Mouse (Mus musculus): Measurements from ENCODE around the gene Gpc5. TPM values are rescaled to one million over a fixed set of nuclear protein-coding genes. Genes with fewer than 3 reads are reported as not detected.

Gene Gpc5
- polyA plus RNA-seq, 1 experiment = not detected

DNA sequence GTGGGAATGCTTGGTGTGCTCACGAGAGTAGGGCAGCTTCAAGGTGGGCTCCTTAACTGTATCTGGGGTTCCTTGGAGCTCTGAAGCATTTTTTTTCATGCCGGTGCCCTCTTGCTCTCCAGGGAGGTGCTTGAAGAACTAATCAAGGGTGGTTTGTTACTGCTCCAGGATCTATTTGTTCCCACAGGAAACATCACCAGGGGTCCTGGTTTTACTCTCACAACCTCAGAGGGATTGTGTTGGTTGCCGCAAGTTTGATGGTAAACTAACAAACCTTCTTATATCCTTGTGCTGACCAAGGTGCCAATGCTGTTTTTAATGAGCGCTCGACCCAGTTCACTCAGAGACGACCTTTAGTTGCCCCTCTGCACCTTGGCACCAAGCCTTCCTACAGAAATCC is 937 bp downstream of the Gpc5 start:
- peaks cover 8% of the 10 kb centered on the region for H3K4me1 ChIP-seq (ENCODE audit: control insufficient read depth)
- peaks cover 44% of the 10 kb centered on the region for H3K27me3 ChIP-seq (ENCODE audit: control insufficient read depth)
- TF ChIP-seq GATA1 (IDR thresholded peaks at IDR 0.05; ENCODE audit: low read length) = no peak
- no peak for TF ChIP-seq TAL1 (IDR thresholded peaks at IDR 0.05; ENCODE audit: low read length)
- no peak overlapping the region for H3K4me3 ChIP-seq (replicated peaks)
- H3K36me3 ChIP-seq (ENCODE audit: control insufficient read depth) = no peaks in the 10 kb centered on the region
- H3K9me3 ChIP-seq (ENCODE audit: control insufficient read depth, low read length) = no peaks in the 10 kb centered on the region

DNA sequence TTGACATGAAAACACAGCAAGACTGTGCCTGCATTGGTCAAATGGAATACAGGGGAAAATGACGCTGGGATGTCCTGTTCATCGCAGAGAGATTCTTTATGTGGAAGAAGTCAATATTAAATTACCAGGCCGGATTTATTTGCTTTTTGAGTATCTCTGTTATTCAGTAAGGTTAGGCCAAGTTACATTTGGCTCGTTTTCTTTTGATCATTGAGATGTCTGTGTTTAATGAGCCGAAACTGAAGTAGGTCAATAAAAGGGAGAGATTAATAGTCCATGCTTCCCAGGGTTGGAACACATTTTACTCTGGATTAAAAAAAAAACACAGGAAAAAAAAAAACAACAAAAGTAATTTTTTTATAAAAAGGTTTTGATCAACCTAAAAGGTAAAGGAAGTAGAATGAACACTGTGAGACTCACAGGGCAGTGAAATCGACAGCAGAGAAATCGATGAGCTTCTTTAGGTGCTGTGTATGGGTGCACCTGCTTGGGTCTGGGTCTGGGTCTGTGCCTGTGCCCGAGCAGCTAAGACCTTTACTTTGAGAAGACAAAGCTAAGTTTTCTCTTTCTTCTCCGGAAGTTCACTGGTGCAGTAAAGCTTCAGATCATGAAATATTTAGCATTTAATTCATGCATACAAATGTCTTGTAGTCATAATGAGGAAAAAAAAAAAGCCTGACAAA is 8.7 kb downstream of the Gpc5 start:
- TF ChIP-seq TAL1 (IDR thresholded peaks at IDR 0.05; ENCODE audit: low read length) (no peak), GATA1 (IDR thresholded peaks at IDR 0.05; ENCODE audit: low read length) (no peak)
- Histone ChIP-seq H3K36me3 (ENCODE audit: control insufficient read depth) (no peaks in the 10 kb centered on the region), H3K4me3 (replicated peaks) (no peak overlapping the region), H3K9me3 (ENCODE audit: control insufficient read depth, low read length) (no peaks in the 10 kb centered on the region), H3K4me1 (ENCODE audit: control insufficient read depth) (no peaks in the 10 kb centered on the region), H3K27me3 (ENCODE audit: control insufficient read depth) (no peaks in the 10 kb centered on the region)

DNA sequence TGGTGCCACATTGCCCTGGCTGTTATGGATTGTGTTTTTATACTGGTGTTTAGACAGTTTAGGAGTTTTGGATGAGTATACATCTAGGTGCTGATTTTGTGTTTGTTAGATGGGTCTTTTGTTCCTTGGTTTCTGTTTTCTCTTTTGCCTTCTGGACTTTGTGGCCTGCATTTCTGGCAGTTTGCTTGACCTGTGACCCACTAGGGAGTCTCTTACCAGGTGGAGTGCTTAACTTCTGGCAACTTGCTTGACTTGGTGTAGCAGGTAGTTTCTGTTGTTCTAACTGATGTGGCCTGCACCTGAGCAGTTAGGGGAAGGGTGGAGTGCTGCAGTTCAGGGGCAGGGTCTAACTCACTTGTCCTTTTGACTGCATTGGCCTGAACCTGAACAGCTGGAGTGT is 14.3 kb downstream of the Gpc5 start:
- no peak for TF ChIP-seq TAL1 (IDR thresholded peaks at IDR 0.05; ENCODE audit: low read length)
- TF ChIP-seq GATA1 (IDR thresholded peaks at IDR 0.05; ENCODE audit: low read length) = no peak
- Histone ChIP-seq H3K27me3 (ENCODE audit: control insufficient read depth) (no peaks in the 10 kb centered on the region), H3K4me1 (ENCODE audit: control insufficient read depth) (no peaks in the 10 kb centered on the region), H3K4me3 (replicated peaks) (no peak overlapping the region), H3K9me3 (ENCODE audit: control insufficient read depth, low read length) (no peaks in the 10 kb centered on the region), H3K36me3 (ENCODE audit: control insufficient read depth) (no peaks in the 10 kb centered on the region)

DNA sequence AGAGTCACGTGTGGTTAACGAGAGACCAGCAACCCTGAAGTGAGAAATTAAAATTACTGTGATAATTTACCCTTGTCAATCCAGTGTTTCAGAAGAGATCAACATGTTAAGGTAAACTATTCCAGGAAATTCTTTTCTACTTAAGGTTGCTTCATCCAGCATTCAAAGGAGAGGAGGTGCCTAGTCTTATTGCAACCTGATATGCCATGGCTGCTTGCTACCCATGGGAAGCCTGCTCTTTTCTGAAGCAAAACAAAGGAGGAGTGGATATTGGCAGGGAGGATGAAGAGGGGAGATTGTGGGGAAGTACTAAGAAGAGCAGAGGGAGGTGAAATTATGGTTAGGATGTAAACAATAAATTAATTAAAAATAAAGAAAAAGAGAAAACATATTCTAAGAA is 15.5 kb downstream of the Gpc5 start:
- TF ChIP-seq GATA1 (IDR thresholded peaks at IDR 0.05; ENCODE audit: low read length) (no peak), TAL1 (IDR thresholded peaks at IDR 0.05; ENCODE audit: low read length) (no peak)
- no peaks in the 10 kb centered on the region for H3K9me3 ChIP-seq (ENCODE audit: control insufficient read depth, low read length)

DNA sequence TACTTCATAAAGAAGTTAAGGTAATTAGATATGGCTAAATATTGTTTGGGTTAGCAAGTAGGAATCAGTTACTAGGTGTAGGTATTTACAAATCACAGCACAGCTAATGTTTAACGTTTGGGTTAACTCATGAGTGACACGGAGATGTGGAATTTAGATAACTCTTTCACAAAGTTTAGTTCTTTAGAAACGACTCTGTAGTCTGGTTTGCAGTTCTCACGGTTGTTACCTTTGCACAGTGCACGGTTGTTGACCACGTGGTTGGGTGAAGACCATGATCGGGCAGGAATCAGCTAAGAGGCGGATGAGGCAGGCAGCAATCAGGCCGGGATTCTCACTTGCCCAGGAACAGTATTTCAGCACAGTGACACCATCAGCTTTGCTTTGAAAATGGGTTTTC is 26.6 kb downstream of the Gpc5 start:
- no peaks in the 10 kb centered on the region for H3K36me3 ChIP-seq (ENCODE audit: control insufficient read depth)
- H3K4me1 ChIP-seq (ENCODE audit: control insufficient read depth) = no peaks in the 10 kb centered on the region
- H3K9me3 ChIP-seq (ENCODE audit: control insufficient read depth, low read length) = peaks cover 5% of the 10 kb centered on the region; the same call in 1 of the 2 replicates
- no peaks in the 10 kb centered on the region for H3K27me3 ChIP-seq (ENCODE audit: control insufficient read depth)
- TF ChIP-seq TAL1 (IDR thresholded peaks at IDR 0.05; ENCODE audit: low read length) (no peak), GATA1 (IDR thresholded peaks at IDR 0.05; ENCODE audit: low read length) (no peak)
- H3K4me3 ChIP-seq (replicated peaks) = no peak overlapping the region

More for the DNA sequence above, 15.5 kb downstream of the Gpc5 start:
- Histone ChIP-seq H3K4me1 (ENCODE audit: control insufficient read depth) (no peaks in the 10 kb centered on the region), H3K4me3 (replicated peaks) (no peak overlapping the region), H3K36me3 (ENCODE audit: control insufficient read depth) (no peaks in the 10 kb centered on the region), H3K27me3 (ENCODE audit: control insufficient read depth) (no peaks in the 10 kb centered on the region)

DNA sequence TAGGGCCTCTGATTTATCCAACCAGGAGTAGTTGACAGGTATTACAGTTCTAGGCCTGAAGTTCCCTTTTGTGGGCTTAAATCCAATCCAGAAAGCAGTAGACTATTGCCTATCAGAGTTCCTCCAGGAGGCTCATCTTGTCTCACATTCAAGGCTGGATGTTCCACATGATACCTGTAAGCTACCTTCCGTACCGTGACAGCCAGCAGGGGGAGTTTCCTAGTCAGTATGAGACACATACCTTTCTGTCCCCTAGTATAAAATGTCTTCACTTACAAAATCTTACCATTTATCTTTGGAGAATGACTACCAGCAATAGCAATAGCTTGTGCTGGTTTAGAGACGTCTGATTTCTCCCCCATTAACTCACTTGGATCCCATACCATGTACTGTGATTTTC is 56.8 kb downstream of the Gpc5 start:
- TF ChIP-seq GATA1 (IDR thresholded peaks at IDR 0.05; ENCODE audit: low read length) (no peak), TAL1 (IDR thresholded peaks at IDR 0.05; ENCODE audit: low read length) (no peak)
- no peaks in the 10 kb centered on the region for H3K36me3 ChIP-seq (ENCODE audit: control insufficient read depth)
- H3K4me1 ChIP-seq (ENCODE audit: control insufficient read depth) = no peaks in the 10 kb centered on the region
- H3K4me3 ChIP-seq (replicated peaks) = no peak overlapping the region
- H3K27me3 ChIP-seq (ENCODE audit: control insufficient read depth) = no peaks in the 10 kb centered on the region
- no peaks in the 10 kb centered on the region for H3K9me3 ChIP-seq (ENCODE audit: control insufficient read depth, low read length)

DNA sequence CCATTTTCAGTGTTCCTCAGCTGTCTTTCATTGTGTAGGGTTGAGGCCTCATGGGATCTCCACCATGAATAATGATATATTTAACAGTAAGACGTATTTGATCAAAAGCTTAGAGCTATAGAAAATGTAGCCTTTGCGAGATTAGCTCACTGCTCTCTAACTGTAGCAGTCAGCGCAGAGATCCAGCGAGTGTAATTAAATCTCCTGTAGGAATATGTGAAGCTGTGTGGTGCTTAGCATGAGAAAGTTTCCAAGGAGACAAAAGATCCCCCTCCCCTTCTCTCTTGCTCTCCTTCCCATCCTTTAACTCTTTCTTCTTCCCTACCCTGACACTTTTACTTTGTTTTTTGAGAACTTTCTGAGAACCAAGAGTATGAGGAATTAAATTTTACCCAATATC is 64.6 kb downstream of the Gpc5 start:
- Histone ChIP-seq H3K4me1 (ENCODE audit: control insufficient read depth) (no peaks in the 10 kb centered on the region), H3K9me3 (ENCODE audit: control insufficient read depth, low read length) (peaks cover 4% of the 10 kb centered on the region), H3K27me3 (ENCODE audit: control insufficient read depth) (no peaks in the 10 kb centered on the region), H3K4me3 (replicated peaks) (no peak overlapping the region), H3K36me3 (ENCODE audit: control insufficient read depth) (no peaks in the 10 kb centered on the region)
- TF ChIP-seq TAL1 (IDR thresholded peaks at IDR 0.05; ENCODE audit: low read length) (no peak), GATA1 (IDR thresholded peaks at IDR 0.05; ENCODE audit: low read length) (no peak)

DNA sequence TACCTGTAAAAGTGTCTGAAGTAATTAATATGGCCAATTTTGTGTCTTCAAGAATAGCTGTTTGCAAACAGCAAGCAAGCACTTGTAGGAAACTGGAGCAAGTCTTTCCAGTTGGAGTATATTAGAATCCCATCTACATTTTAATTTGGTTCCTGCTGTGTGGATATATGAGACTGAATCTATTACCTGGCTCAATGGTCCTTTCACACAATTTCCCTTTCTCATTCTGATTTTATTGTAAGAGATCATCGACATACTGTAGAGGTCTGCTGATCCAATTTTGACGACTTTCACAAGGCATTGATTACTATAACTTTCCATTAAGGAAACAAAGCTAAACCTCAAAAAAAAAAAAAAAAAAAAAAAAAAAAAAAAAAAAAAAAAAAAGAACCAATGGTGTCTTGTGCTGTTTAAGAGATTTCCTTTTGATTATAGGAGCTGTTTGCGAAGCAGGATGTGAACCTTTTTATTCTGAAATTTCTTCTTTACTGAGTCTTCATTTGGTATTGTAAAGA is 85.4 kb downstream of the Gpc5 start:
- H3K27me3 ChIP-seq (ENCODE audit: control insufficient read depth) = no peaks in the 10 kb centered on the region
- H3K4me3 ChIP-seq (replicated peaks) = no peak overlapping the region
- H3K9me3 ChIP-seq (ENCODE audit: control insufficient read depth, low read length) = no peaks in the 10 kb centered on the region
- H3K4me1 ChIP-seq (ENCODE audit: control insufficient read depth) = no peaks in the 10 kb centered on the region
- TF ChIP-seq TAL1 (IDR thresholded peaks at IDR 0.05; ENCODE audit: low read length) = no peak
- TF ChIP-seq GATA1 (IDR thresholded peaks at IDR 0.05; ENCODE audit: low read length) = no peak
- no peaks in the 10 kb centered on the region for H3K36me3 ChIP-seq (ENCODE audit: control insufficient read depth)

DNA sequence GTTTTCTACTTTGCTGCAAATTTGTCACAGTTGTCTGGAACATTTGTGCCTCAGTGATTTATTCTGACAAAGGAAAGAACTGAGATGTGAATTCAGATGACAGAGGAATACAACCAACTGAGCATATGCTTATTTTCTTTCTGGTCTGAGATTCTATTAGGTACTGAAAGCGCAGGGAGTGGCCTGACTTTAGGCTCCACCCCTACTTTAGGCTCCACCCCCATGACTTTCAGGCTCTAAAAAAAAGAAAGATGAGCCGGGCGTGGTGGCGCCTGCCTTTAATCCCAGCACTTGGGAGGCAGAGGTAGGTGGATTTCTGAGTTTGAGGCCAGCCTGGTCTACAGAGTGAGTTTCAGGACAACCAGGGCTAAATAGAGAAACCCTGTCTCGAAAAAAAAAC is 87.9 kb downstream of the Gpc5 start:
- no peaks in the 10 kb centered on the region for H3K27me3 ChIP-seq (ENCODE audit: control insufficient read depth)
- no peaks in the 10 kb centered on the region for H3K9me3 ChIP-seq (ENCODE audit: control insufficient read depth, low read length)
- no peak overlapping the region for H3K4me3 ChIP-seq (replicated peaks)
- TF ChIP-seq GATA1 (IDR thresholded peaks at IDR 0.05; ENCODE audit: low read length) (no peak), TAL1 (IDR thresholded peaks at IDR 0.05; ENCODE audit: low read length) (no peak)
- no peaks in the 10 kb centered on the region for H3K36me3 ChIP-seq (ENCODE audit: control insufficient read depth)
- no peaks in the 10 kb centered on the region for H3K4me1 ChIP-seq (ENCODE audit: control insufficient read depth)

DNA sequence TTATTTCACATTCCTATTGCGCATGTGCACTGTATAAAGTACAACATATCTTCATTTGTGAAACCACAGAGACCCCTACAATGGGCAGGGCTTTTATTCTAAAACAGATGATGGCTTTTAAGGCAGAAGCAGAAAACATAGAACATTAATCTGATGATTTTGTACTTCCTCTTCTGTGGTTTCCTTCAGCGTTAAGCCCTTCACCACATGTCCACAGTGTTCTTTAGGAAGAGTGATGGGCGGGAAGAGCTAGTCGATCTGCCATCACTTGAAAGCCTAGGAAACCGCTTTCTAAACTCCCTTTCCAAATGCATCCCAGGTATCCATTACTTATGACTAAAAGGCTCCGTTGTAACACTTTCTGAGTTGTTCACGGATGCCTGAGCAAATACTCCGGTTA is 96.2 kb downstream of the Gpc5 start:
- Histone ChIP-seq H3K4me3 (replicated peaks) (no peak overlapping the region), H3K27me3 (ENCODE audit: control insufficient read depth) (no peaks in the 10 kb centered on the region), H3K9me3 (ENCODE audit: control insufficient read depth, low read length) (no peaks in the 10 kb centered on the region), H3K4me1 (ENCODE audit: control insufficient read depth) (no peaks in the 10 kb centered on the region), H3K36me3 (ENCODE audit: control insufficient read depth) (no peaks in the 10 kb centered on the region)
- TF ChIP-seq TAL1 (IDR thresholded peaks at IDR 0.05; ENCODE audit: low read length) = no peak
- TF ChIP-seq GATA1 (IDR thresholded peaks at IDR 0.05; ENCODE audit: low read length) = no peak
